Mouse (Mus musculus) stomach, postnatal 0 days (tissue): ENCODE results near the gene Afap1l2. TPM values are rescaled to one million over a fixed set of nuclear protein-coding genes. Genes with fewer than 3 reads are reported as not detected.

Experiments used
- ATAC-seq: fragments of 200-750 bp; cut with Nextera tagmentation; 2 replicates; pipeline ENCODE4 v1.8.0; 2017; ENCODE audit not compliant: low FRiP score, low TSS enrichment
- DNase-seq: peaks from one replicate; pipeline ENCODE4 v3.0.0-alpha.2; 2016; ENCODE audit warnings: low spot score
- H3K27ac ChIP-seq: fragments of 300-500 bp; sonication (generic); replicated peaks from 2 replicates; pipeline ENCODE4 v1.5.1; 2014; ENCODE audit warnings: mild to moderate bottlenecking, control low read depth
- H3K27me3 ChIP-seq: fragments of 300-500 bp; sonication (generic); 2 replicates; pipeline ENCODE4 v1.6.1; 2014; ENCODE audit warnings: low read length; ENCODE audit not compliant: control insufficient read depth, insufficient read depth
- H3K36me3 ChIP-seq: fragments of 300-500 bp; sonication (generic); 2 replicates; pipeline ENCODE4 v1.6.1; 2014; ENCODE audit warnings: low read length, mixed read lengths; ENCODE audit not compliant: control insufficient read depth, insufficient read depth
- H3K4me1 ChIP-seq: fragments of 300-500 bp; sonication (generic); replicated peaks from 2 replicates; pipeline ENCODE4 v1.6.1; 2014; ENCODE audit warnings: antibody characterized with exemption; ENCODE audit not compliant: control insufficient read depth, insufficient read depth
- H3K4me2 ChIP-seq: fragments of 300-500 bp; sonication (generic); replicated peaks from 2 replicates; pipeline ENCODE4 v1.6.1; 2014; ENCODE audit warnings: low read depth, mild to moderate bottlenecking, control low read depth, moderate library complexity
- H3K4me3 ChIP-seq: fragments of 300-500 bp; sonication (generic); 2 replicates; pipeline ENCODE4 v1.5.1; 2014; ENCODE audit warnings: low read depth, low read length, control low read depth
- H3K9ac ChIP-seq: fragments of 300-500 bp; sonication (generic); 2 replicates; pipeline ENCODE4 v1.6.1; 2014; ENCODE audit warnings: mild to moderate bottlenecking, low read length, control low read depth, mixed read lengths
- H3K9me3 ChIP-seq: fragments of 300-500 bp; sonication (generic); 2 replicates; pipeline ENCODE4 v1.6.1; 2016; ENCODE audit warnings: low read length; ENCODE audit not compliant: control insufficient read depth
- CTCF ChIP-seq: IDR thresholded peaks from 2 replicates; pipeline ENCODE4 v1.5.1; 2016; ENCODE audit warnings: antibody characterized with exemption, low read depth, mild to moderate bottlenecking, moderate library complexity
- EP300 ChIP-seq: optimal IDR thresholded peaks from 2 replicates; pipeline ENCODE3; 2016; ENCODE audit warnings: antibody characterized with exemption
- WGBS: fragments of 180-500 bp; shearing (Covaris S2); extraction: QIAGEN DNeasy Blood & Tissue Kit; methylation state at CpG from one replicate; pipeline ENCODE4 v1.1.7; 2014; 5-methylcytosine and 5-hydroxymethylcytosine counted together
- polyA plus RNA-seq: library from polyadenylated mRNA; unstranded; fragments of >200 nt; fragmentation: Nextera tagmentation; extraction: Ambion mirVana; gene quantifications from 2 replicates; pipeline ENCODE4 v1.2.1, GENCODE M21; 2015

Gene Afap1l2
- polyA plus RNA-seq, 1 experiment from 2014 or later = 9.0 TPM

DNA sequence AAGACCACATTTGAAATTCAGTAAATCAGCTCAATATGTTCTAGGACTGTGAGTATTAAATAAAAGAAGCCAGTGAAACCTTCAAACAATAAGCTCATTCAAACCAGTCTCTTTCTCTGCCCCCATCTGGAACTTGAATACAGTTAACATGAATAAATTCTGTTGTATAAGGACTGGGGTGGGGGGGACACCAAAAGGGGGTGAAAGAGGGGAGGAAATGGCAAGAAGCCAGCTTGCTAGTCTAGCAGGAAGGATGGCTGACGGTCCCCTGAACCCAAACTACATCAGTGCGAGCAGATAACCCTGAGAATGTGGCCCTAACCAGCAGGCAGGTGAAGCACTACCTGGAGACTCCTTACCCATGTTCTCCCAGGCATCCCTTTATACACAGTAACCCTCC is 9.1 kb downstream of the Afap1l2 start:
- H3K9ac ChIP-seq = no peak overlapping the region
- DNase-seq (no peak), ATAC-seq (no peak)
- H3K4me3 ChIP-seq = no peak overlapping the region
- 85% methylated on average over 2 of the region's 2 CpGs for WGBS
- no peak overlapping the region for H3K4me2 ChIP-seq
- H3K4me1 ChIP-seq = no peaks in the 10 kb centered on the region; the same call in 1 of the 2 replicates
- H3K27me3 ChIP-seq = no peaks in the 10 kb centered on the region
- H3K27ac ChIP-seq = no peak overlapping the region
- no peak for TF ChIP-seq CTCF
- TF ChIP-seq EP300 = no peak
- no peaks in the 10 kb centered on the region for H3K9me3 ChIP-seq
- H3K36me3 ChIP-seq = no peaks in the 10 kb centered on the region

DNA sequence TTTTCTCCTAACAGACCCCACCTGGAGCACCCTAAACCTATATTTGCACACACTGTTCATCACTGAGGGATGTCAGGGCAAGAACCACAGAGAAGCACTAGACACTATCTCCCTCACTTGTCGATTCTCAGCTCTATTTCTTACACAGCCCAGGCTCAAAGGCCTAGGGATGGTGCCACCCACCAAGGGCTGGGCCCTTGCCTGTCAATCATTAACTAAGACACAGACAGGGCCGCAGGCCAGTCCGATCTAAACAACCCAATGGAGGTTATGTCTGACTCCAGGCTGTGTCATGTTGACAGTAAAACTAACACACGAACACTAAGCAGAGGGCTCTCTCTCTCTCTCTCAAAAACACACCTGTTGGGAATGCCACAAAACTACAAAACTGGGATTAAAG is 9.7 kb downstream of the Afap1l2 start:
- no peaks in the 10 kb centered on the region for H3K27me3 ChIP-seq
- H3K9me3 ChIP-seq = no peaks in the 10 kb centered on the region
- peak; percentile 57; the same call in 1 of the 2 replicates for ATAC-seq
- TF ChIP-seq EP300 = no peak
- TF ChIP-seq CTCF = no peak
- H3K27ac ChIP-seq = no peak overlapping the region
- 46% methylated on average over 4 of the region's 4 CpGs for WGBS
- H3K4me3 ChIP-seq = no peak overlapping the region
- no peaks in the 10 kb centered on the region for H3K36me3 ChIP-seq
- H3K4me1 ChIP-seq = no peaks in the 10 kb centered on the region; the same call in 1 of the 2 replicates
- H3K9ac ChIP-seq = no peak overlapping the region
- no peak overlapping the region for H3K4me2 ChIP-seq
- no peak for DNase-seq

DNA sequence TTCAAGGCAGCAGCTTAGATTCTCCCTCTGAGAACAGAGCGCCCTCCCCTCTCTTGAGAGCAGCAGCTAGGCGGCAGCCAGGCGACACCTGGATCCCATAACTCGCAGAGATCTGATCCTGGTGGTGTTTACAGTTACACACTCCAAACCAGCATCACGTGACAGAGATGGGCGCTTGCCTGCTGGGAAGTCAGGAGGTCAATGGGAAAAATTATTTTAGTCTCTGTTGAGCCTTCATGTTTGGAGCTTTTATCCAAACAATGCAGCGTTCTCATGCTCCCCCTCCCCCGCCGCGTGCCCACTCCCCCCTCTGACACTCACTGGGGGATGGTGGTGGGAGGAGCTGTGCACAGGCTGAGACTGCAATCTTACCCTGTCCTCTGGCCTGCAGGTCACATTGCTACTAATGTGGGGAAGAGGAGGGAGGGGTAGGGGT is 10.8 kb downstream of the Afap1l2 start:
- WGBS = 5% methylated on average over 10 of the region's 10 CpGs
- TF ChIP-seq CTCF = peak; percentile 56
- TF ChIP-seq EP300 = no peak
- H3K4me3 ChIP-seq = no peak overlapping the region

DNA sequence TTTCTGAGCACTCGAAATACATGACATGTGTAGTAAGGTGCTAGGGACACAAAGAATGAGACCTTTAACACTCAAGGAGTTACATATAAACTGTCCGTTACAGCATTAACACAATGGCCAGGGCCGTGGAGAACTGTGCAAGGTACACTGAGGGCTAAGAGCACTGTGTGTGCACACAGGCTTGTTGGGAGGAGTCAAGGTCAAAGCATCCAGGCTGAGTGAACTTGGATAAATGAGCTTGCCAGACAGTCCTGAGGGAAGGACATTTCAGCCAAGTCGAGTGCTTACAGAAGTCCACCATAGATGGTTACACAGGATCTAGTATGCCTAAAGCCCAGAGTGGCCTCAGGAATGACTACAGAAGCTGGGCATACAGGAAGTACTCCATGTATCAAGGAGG is 12.6 kb downstream of the Afap1l2 start:
- no peak overlapping the region for H3K9ac ChIP-seq
- H3K4me3 ChIP-seq = no peak overlapping the region
- TF ChIP-seq CTCF (no peak), EP300 (no peak)
- H3K4me1 ChIP-seq = no peaks in the 10 kb centered on the region; the same call in 1 of the 2 replicates
- DNase-seq (no peak), ATAC-seq (no peak)
- no peak overlapping the region for H3K4me2 ChIP-seq
- H3K9me3 ChIP-seq = no peaks in the 10 kb centered on the region
- no peaks in the 10 kb centered on the region for H3K36me3 ChIP-seq
- WGBS = 67% methylated on average over 4 of the region's 4 CpGs
- no peaks in the 10 kb centered on the region for H3K27me3 ChIP-seq
- H3K27ac ChIP-seq = no peak overlapping the region

More for the DNA sequence above, 10.8 kb downstream of the Afap1l2 start:
- Histone ChIP-seq H3K36me3 (no peaks in the 10 kb centered on the region), H3K27me3 (no peaks in the 10 kb centered on the region), H3K9ac (no peak overlapping the region), H3K27ac (peak overlapping the region; percentile 56; the same call in 1 of the 2 replicates), H3K9me3 (no peaks in the 10 kb centered on the region), H3K4me2 (0 out of 2 replicates have a peak overlapping the region, but pooled peaks have one; percentile 11), H3K4me1 (no peaks in the 10 kb centered on the region; the same call in 1 of the 2 replicates)
- ATAC-seq = peak; percentile 73; the same call in 1 of the 2 replicates
- peak; percentile 50 for DNase-seq

DNA sequence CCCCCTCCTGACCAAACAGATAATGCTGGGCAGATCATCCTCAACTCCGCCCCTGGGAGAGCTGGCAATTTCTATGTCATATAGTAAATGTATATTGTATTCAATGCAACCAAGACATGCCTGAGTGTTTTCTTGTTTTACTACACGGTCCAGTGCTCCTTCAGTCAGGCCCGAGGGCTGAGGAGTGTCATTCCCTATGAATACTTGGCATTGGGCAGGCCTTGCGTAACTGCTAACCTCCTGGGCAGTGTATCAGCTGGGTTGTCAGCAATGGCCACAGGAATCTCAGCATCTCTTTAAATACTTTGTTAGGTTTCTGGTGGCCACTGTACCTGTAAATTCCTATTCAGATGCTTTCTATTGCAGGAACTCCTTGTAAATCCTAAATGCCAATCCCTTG is 13.4 kb downstream of the Afap1l2 start:
- WGBS = 62% methylated on average over 4 of the region's 4 CpGs
- ATAC-seq (no peak), DNase-seq (no peak)
- no peak for TF ChIP-seq CTCF
- no peak for TF ChIP-seq EP300
- Histone ChIP-seq H3K9me3 (no peaks in the 10 kb centered on the region), H3K4me1 (peaks cover 5% of the 10 kb centered on the region), H3K36me3 (no peaks in the 10 kb centered on the region), H3K9ac (no peak overlapping the region), H3K4me3 (no peak overlapping the region), H3K27me3 (no peaks in the 10 kb centered on the region), H3K27ac (no peak overlapping the region), H3K4me2 (no peak overlapping the region)

DNA sequence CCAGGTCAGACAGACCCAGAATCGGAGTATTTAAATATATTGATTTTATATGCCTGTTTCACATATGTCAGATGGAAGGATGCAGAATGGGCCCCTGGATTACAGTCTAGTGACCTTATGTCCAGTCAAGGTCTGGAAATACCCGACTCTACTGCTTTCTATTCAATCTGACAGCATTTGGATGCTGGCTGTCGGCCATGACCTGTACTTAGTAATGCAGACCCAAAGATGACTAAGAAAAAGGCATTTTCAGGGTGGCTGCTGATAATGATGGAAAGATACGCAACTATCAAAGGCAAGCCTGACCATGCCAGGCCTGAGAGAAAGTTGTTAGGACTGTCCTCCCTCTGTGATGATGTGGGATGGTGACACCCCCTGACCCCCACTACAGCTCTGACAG is 14.3 kb downstream of the Afap1l2 start:
- WGBS = 55% methylated on average over 4 of the region's 4 CpGs
- DNase-seq (no peak), ATAC-seq (no peak)

More for the DNA sequence above, 14.3 kb downstream of the Afap1l2 start:
- Histone ChIP-seq H3K36me3 (no peaks in the 10 kb centered on the region), H3K9ac (no peak overlapping the region), H3K4me3 (no peak overlapping the region), H3K4me1 (peaks cover 7% of the 10 kb centered on the region), H3K4me2 (no peak overlapping the region), H3K27ac (no peak overlapping the region), H3K27me3 (no peaks in the 10 kb centered on the region), H3K9me3 (no peaks in the 10 kb centered on the region)
- no peak for TF ChIP-seq EP300
- TF ChIP-seq CTCF = no peak
